Mouse (Mus musculus) heart, embryonic 11.5 days (tissue): ENCODE data around the gene Gria1. TPM values are rescaled to one million over a fixed set of nuclear protein-coding genes. Genes with fewer than 3 reads are reported as not detected.

ENCODE experiments used
- ATAC-seq: fragments of 200-750 bp; cut with Nextera tagmentation; replicated peaks from 2 replicates; pipeline ENCODE4 v1.8.0; 2017; ENCODE audit warnings: moderate library complexity; ENCODE audit not compliant: insufficient number of reproducible peaks, low FRiP score, low TSS enrichment
- H3K27ac ChIP-seq: fragments of 300-500 bp; sonication (generic); 2 replicates; pipeline ENCODE4 v1.5.1; 2014; ENCODE audit warnings: mild to moderate bottlenecking, low read depth, low read length
- H3K27me3 ChIP-seq: fragments of 300-500 bp; sonication (generic); 2 replicates; pipeline ENCODE4 v1.6.1; 2014; ENCODE audit warnings: mild to moderate bottlenecking, low read length, mixed read lengths; ENCODE audit not compliant: control insufficient read depth, insufficient read depth
- H3K36me3 ChIP-seq: fragments of 300-500 bp; sonication (generic); 2 replicates; pipeline ENCODE4 v1.6.1; 2014; ENCODE audit warnings: mild to moderate bottlenecking, low read length, moderate library complexity, mixed read lengths; ENCODE audit not compliant: control insufficient read depth, insufficient read depth
- H3K4me1 ChIP-seq: fragments of 300-500 bp; sonication (generic); 2 replicates; pipeline ENCODE4 v1.6.1; 2014; ENCODE audit warnings: low read length; ENCODE audit not compliant: control insufficient read depth, insufficient read depth
- H3K4me2 ChIP-seq: fragments of 300-500 bp; sonication (generic); 2 replicates; pipeline ENCODE4 v1.6.1; 2014; ENCODE audit warnings: mild to moderate bottlenecking, moderate library complexity
- H3K4me3 ChIP-seq: fragments of 300-500 bp; sonication (generic); 2 replicates; pipeline ENCODE4 v1.5.1; 2014; ENCODE audit warnings: low read depth, low read length
- H3K9ac ChIP-seq: fragments of 300-500 bp; sonication (generic); 2 replicates; pipeline ENCODE4 v1.6.1; 2014; ENCODE audit warnings: mild to moderate bottlenecking, low read depth, low read length, moderate library complexity
- H3K9me3 ChIP-seq: fragments of 300-500 bp; sonication (generic); replicated peaks from 2 replicates; pipeline ENCODE4 v1.6.1; 2016; ENCODE audit warnings: low read length; ENCODE audit not compliant: control insufficient read depth
- WGBS: fragments of 180-500 bp; shearing (Covaris S2); extraction: QIAGEN DNeasy Blood & Tissue Kit; methylation state at CpG from one replicate; pipeline ENCODE4 v1.1.7; 2014; ENCODE audit not compliant: insufficient replicate concordance; 5-methylcytosine and 5-hydroxymethylcytosine counted together
- polyA plus RNA-seq: library from polyadenylated mRNA; unstranded; fragments of >200 nt; fragmentation: Nextera tagmentation; extraction: Ambion mirVana; gene quantifications from 2 replicates; pipeline ENCODE4 v1.2.1, GENCODE M21; 2014

The Gria1 gene
- polyA plus RNA-seq, 1 experiment from 2014 or later = 1.1 TPM

DNA sequence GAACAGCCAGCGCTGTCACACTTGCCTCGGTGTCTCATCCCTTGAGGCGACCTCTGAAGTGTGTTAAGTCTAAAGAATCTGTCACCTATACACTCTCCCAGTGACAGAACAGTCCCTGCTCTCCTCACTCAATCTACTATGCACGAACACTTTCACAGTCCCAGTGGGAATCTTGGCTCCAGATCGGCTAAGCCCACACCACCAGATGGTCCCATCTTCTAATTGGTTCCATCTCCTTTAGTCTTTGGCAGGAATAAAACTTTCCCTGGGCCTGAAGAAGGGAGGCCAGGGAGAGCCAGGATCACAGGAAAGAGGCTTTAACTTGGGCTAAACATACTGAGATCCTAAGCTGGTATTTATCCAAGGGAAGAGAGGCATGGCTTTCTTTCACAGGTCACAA lies 19.3 kb downstream of the Gria1 start:
- no peak for ATAC-seq
- no peaks in the 10 kb centered on the region for H3K36me3 ChIP-seq

DNA sequence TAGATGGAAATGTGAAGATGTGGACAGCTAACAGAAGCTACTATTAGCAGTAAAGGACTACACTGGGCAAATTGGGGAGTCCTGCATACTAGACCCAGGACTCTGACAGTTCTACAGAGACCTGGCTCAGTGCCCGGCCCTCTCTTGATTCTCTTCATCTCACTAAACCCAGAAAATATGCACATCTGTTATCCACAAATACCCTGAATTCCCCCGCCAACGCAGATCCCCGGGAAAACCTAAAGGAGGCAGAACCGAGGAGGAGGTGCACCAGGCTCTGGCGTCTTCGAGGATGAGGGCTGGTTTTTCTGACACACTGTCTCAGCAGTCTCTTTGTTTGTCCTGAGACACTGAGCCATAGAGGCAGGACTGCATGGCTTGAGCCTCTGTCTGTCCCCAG lies 27.6 kb downstream of the Gria1 start:
- no peak for ATAC-seq
- Histone ChIP-seq H3K4me2 (no peak overlapping the region), H3K4me3 (no peak overlapping the region), H3K9ac (no peak overlapping the region), H3K9me3 (no peaks in the 10 kb centered on the region), H3K4me1 (no peaks in the 10 kb centered on the region), H3K27ac (no peak overlapping the region), H3K36me3 (no peaks in the 10 kb centered on the region), H3K27me3 (no peaks in the 10 kb centered on the region)
- WGBS = 50% methylated on average over 7 of the region's 7 CpGs

More for the DNA sequence above, 19.3 kb downstream of the Gria1 start:
- H3K27me3 ChIP-seq = no peaks in the 10 kb centered on the region
- no peaks in the 10 kb centered on the region for H3K4me1 ChIP-seq
- no peaks in the 10 kb centered on the region for H3K9me3 ChIP-seq
- 55% methylated on average over 5 of the region's 5 CpGs for WGBS
- no peak overlapping the region for H3K27ac ChIP-seq
- no peak overlapping the region for H3K4me3 ChIP-seq
- no peak overlapping the region for H3K9ac ChIP-seq
- no peak overlapping the region for H3K4me2 ChIP-seq

DNA sequence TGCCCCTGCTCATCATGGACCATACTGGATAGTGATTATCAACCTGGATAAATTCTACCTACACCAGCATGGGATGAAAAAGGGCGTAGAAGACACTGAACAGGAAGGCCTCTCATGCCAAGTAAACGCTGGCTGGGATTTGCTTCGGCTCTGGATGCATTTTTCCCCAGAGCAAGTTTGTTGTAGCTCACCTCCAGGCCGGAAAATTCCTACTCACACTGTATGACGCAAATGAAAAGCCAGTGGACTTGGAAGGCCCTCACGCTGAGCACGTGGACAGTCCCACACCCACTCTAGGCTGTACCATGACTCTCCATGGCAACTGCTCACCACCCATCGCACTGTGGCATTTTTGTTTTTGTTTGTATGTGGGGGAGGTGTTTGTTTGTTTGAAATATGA lies 28.1 kb downstream of the Gria1 start:
- 77% methylated on average over 8 of the region's 8 CpGs for WGBS
- no peaks in the 10 kb centered on the region for H3K4me1 ChIP-seq
- H3K27ac ChIP-seq = no peak overlapping the region
- H3K36me3 ChIP-seq = no peaks in the 10 kb centered on the region
- H3K4me3 ChIP-seq = no peak overlapping the region
- H3K9me3 ChIP-seq = no peaks in the 10 kb centered on the region
- H3K27me3 ChIP-seq = no peaks in the 10 kb centered on the region
- no peak overlapping the region for H3K4me2 ChIP-seq
- no peak for ATAC-seq
- no peak overlapping the region for H3K9ac ChIP-seq

DNA sequence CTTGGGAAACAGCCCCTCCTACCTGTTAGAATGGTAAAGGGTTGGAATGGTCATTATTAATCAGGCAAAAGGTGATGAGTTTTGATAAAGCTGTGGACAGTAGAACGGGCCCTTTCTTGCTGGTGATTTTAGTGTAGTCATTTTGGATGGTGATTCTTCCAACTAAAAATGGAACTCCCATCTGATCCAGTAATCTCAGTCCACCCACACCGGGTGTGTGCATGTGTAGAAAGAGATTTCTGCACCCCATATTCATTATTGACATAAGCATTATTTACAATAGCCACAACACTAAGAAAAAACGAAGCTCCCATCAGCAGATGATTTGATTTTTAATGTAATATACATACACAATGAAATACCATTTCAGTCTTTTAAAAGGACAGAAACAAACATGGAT lies 30.9 kb downstream of the Gria1 start:
- WGBS = 61% methylated on average over 3 of the region's 3 CpGs
- ATAC-seq = no peak

DNA sequence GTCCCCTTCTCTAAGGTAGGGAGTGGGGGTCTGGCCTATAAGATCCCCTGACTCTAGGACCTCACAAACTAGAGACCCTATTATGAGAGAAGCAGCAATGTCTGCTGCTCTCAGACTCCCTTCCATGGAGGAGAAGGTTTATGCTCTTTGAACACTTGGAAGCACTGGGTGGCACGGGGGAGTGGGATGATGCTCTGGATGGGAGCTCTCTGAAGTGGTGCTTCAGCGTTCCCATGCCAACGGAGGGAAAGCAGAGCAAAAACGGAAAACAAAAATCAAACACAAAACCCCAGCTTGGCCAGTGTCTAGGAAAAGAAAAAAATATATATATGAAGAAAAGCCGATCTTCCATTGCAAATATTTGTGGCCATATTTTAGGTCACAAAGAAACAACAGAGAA lies 33.0 kb downstream of the Gria1 start:
- Histone ChIP-seq H3K36me3 (no peaks in the 10 kb centered on the region), H3K9me3 (no peaks in the 10 kb centered on the region), H3K9ac (no peak overlapping the region), H3K4me3 (no peak overlapping the region), H3K27me3 (no peaks in the 10 kb centered on the region), H3K27ac (no peak overlapping the region), H3K4me2 (no peak overlapping the region), H3K4me1 (no peaks in the 10 kb centered on the region)
- 68% methylated on average over 5 of the region's 5 CpGs for WGBS
- ATAC-seq = no peak

More for the DNA sequence above, 30.9 kb downstream of the Gria1 start:
- H3K4me1 ChIP-seq = no peaks in the 10 kb centered on the region
- no peak overlapping the region for H3K9ac ChIP-seq
- H3K4me2 ChIP-seq = no peak overlapping the region
- H3K4me3 ChIP-seq = no peak overlapping the region
- H3K9me3 ChIP-seq = no peaks in the 10 kb centered on the region
- H3K36me3 ChIP-seq = no peaks in the 10 kb centered on the region
- no peaks in the 10 kb centered on the region for H3K27me3 ChIP-seq
- H3K27ac ChIP-seq = no peak overlapping the region

DNA sequence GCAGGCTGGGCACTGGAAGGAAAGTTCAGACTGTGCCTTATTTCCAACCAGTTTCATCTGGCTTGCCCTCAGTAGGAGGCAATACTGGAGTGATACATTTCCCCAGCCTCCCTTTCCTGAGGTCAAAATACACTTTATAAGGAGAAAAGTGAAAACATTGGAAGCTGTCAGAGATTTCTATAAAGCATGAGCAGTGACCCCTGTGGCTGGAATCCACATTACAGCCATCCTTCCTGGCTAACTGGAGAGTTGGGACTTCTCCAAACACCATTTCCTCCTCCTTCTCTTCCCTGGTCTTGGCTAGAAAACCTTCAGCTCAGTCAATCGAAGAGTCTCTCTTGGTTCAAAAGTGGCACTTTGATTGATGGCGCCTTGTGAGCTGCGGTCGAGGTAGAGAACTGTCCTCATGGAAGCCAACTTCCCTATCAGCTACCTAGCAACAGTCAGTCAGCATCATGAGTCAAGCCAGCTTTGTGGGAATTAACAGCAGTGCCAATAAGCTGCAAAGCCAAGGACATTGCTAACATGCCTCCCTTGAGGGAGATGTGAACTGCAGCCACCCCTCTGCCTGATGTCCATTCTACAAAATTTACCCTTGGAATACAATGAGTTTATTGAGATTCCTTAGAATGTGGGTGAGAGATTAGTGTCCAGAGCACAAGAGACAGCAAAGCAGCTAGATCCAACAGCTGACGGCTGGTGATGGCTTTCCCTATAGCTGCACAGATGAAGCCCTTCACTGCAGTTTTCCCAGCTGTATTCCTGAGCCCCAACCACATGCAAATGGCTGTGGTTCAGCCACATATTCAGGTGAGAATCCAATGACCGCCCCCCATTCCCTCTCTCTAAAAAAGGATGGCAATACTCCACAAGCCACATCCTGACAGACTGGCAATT lies 40.7 kb downstream of the Gria1 start:
- H3K4me3 ChIP-seq = no peak overlapping the region
- H3K4me1 ChIP-seq = no peaks in the 10 kb centered on the region
- H3K9ac ChIP-seq = no peak overlapping the region
- no peaks in the 10 kb centered on the region for H3K36me3 ChIP-seq
- H3K27me3 ChIP-seq = no peaks in the 10 kb centered on the region
- no peak overlapping the region for H3K4me2 ChIP-seq
- WGBS = 79% methylated on average over 6 of the region's 6 CpGs
- H3K9me3 ChIP-seq = no peaks in the 10 kb centered on the region
- no peak overlapping the region for H3K27ac ChIP-seq
- ATAC-seq = no peak

DNA sequence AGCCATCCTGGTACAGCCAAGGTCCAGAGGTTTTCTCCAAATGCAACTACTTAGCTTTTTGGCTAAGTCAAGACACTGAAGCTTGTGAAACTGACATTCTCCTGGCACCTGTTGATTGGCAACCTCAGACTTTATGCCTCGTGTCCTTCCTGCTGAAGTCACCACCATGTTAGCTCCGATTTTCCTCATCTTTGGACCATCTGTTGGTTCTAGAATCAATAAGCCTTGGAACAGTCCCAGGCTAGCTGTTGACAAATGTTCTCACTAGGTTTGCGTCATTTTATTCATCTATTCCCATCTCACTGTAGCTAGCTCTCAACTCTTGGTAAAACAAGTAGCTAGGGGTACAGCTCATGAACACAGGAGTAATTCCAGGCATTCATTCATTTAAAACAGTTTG lies 51.3 kb downstream of the Gria1 start:
- H3K27me3 ChIP-seq = no peaks in the 10 kb centered on the region
- H3K4me3 ChIP-seq = no peak overlapping the region
- H3K4me2 ChIP-seq = no peak overlapping the region
- ATAC-seq = no peak
- WGBS = 69% methylated on average over 3 of the region's 3 CpGs
- H3K9me3 ChIP-seq = no peaks in the 10 kb centered on the region
- no peaks in the 10 kb centered on the region for H3K36me3 ChIP-seq
- no peaks in the 10 kb centered on the region for H3K4me1 ChIP-seq
- H3K27ac ChIP-seq = no peak overlapping the region
- no peak overlapping the region for H3K9ac ChIP-seq

DNA sequence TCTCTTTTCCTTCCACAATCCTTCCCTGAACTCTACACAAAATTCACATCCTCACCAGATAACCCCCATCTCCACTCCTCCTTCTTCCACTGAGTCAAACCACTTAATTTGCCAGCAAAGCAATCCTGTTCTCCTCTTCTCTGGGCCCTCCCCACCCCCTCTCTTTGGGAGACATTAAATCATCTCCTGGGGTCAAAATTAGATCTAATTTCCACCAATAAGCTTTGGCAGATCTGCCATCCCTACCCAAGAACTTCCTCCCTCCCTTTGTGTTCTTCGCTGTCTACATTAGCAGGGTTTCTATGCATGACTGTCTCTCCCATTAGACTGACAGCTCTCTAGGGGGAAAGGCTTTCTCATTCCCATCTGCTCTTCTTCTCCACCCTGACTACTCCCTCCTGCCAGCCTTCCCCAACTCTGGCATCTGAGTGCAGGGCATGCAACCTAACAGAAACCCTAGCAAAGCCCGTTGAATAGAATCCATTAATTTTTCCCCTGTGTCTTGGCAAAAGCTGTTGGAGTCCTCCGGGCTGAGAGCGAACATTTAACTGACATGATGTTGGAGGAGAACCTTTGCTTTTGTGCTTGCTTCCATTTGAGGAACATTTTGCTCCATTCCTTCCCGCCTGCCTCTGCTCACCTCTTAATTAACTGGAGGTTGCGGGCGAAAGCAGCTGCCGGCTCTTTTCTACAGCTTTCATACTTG lies 59.2 kb downstream of the Gria1 start:
- WGBS = 84% methylated on average over 8 of the region's 8 CpGs
- no peak for ATAC-seq
- H3K9ac ChIP-seq = no peak overlapping the region

More for the DNA sequence above, 59.2 kb downstream of the Gria1 start:
- H3K4me2 ChIP-seq = no peak overlapping the region
- H3K4me1 ChIP-seq = no peaks in the 10 kb centered on the region
- no peaks in the 10 kb centered on the region for H3K27me3 ChIP-seq
- H3K4me3 ChIP-seq = no peak overlapping the region
- no peak overlapping the region for H3K27ac ChIP-seq
- no peaks in the 10 kb centered on the region for H3K9me3 ChIP-seq
- H3K36me3 ChIP-seq = no peaks in the 10 kb centered on the region
